Mouse (Mus musculus): ENCODE measurements at regions not wholly inside any gene's neighbourhood (a gene's known extent, or its start where the extent isn't known, plus 50 kb on each side); places are given as distances from the start of the nearest gene placed in this dataset.

- peak in 1 of 2 experiments; percentile 36 for DNase-seq (ENCODE audit: extremely low spot score in 1 of 2, low spot score in 1 of 2)
Observed at GRCm38 (mm10) chr15:68471928-68472327, 1971.2 kb upstream of the Lrrc6 start.

- DNase-seq (ENCODE audit: extremely low spot score in 1 of 2, low spot score in 1 of 2): no peak
Observed at GRCm38 (mm10) chr15:68462851-68463250, 1962.1 kb upstream of the Lrrc6 start.

DNA sequence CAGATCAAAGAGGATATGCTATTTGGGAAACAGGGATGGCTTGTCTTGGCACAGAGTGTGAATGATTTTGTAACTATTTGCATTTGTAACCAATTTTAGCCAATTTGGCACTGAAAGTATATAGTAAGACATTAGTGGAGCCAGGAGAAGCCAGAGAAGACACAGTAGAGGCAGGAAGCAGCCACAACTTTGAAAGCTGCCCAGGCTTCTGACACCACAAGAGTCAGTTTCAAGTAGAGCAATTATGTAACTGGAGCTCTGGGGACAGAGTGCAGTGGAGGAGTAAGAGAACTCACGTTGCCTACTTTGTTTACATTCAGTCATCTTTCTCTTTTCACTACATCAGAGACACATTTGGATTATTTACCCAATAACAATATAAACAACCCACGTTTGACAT is 1956.5 kb upstream of the Lrrc6 start:
- DNase-seq (ENCODE audit: extremely low spot score in 1 of 2, low spot score in 1 of 2): peak in 1 of 2 experiments; percentile 29

DNA sequence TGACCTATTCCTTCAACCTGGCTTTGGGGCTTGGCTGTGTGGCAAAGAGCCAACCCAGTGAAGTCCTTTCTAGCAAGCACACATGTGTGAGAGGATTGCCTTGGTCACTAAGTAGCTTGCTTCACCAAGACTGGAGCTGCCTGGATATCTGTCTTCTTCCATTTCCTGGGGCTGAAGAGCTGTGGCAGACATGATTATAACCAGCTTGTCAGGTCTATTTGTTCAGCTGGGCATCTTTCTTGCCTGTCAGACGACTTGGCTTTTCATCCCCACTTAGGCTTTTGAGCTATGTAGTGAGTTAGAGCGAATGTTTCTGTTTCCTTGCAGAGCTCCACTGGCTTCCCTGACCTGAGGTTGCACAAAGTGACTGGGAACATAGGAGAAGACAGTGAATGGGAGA is 1951.3 kb upstream of the Lrrc6 start:
- DNase-seq (ENCODE audit: extremely low spot score in 1 of 2, low spot score in 1 of 2): no peak

DNA sequence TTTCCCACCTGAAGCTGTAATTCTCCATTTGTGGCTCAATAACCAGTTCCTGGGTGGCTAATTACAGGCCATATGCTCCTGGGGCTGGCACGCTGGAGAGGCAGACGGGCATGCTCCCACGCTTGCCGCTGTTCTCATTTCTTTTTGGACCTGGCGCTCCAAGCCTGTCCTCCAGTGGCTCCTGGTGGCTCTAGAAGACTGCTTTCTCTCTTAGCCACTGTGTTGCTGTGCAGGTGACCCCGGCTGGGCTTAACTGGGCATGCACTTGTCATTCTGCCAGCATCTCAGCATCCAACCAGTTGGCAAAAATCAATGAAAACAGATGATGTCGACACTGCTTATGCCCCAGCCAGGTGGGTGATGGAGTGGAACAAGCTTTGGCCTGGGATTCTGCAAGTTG is 1944.6 kb upstream of the Lrrc6 start:
- peak; percentile 53 to 75 for DNase-seq (ENCODE audit: extremely low spot score in 1 of 2, low spot score in 1 of 2)

GRCm38 (mm10) chr15:68440636-68441035 is 1939.9 kb upstream of the Lrrc6 start:
- DNase-seq (ENCODE audit: extremely low spot score in 1 of 2, low spot score in 1 of 2): peak in 1 of 2 experiments; percentile 63

- DNase-seq (ENCODE audit: extremely low spot score in 1 of 2, low spot score in 1 of 2): peak; percentile 37 to 72
Observed at GRCm38 (mm10) chr15:68435961-68436360, 1935.3 kb upstream of the Lrrc6 start.

DNA sequence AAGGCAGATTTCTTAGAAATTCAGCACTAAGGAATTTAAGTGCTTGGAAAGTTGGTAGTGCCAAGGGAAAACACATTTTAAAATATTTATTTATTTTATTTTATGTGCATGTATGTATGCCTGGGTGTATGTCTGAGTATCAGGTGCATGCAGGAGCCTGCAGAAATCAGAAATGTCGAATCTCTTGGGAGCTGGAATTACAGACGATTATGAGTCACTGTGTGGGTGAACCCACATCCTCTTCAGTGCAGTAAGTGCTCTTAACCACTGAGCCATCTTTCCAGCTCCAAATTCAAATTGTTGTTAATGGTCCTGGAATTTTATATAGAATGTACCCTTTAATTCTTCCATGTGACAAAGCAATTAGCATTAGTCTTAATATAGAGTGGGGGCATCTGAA is 1930.5 kb upstream of the Lrrc6 start:
- peak in 1 of 2 experiments; percentile 55 for DNase-seq (ENCODE audit: extremely low spot score in 1 of 2, low spot score in 1 of 2)

DNA sequence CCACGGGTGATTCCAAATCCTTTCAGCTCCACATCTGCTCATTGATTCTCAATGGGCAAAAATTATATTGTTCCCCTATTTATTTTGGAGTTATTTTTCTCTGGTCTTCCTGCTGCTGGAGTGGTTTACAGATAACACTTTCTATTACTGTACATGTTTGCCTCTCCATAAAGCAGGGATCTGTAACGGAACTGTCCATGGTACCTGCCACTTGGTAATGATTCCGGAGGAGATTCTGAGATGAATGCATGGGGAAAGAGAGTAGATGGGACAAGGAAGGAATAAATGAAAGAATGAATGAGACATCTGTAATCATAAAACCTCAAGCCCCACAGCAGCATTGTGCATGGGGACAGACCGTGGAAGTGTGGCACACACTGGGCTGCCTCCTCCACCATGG is 1929.8 kb upstream of the Lrrc6 start:
- no peak for DNase-seq (ENCODE audit: extremely low spot score in 1 of 2, low spot score in 1 of 2)

GRCm38 (mm10) chr15:68428444-68429228 is 1927.9 kb upstream of the Lrrc6 start:
- peak; percentile 59 to 96 for DNase-seq (ENCODE audit: extremely low spot score in 1 of 2, low spot score in 1 of 2)

DNA sequence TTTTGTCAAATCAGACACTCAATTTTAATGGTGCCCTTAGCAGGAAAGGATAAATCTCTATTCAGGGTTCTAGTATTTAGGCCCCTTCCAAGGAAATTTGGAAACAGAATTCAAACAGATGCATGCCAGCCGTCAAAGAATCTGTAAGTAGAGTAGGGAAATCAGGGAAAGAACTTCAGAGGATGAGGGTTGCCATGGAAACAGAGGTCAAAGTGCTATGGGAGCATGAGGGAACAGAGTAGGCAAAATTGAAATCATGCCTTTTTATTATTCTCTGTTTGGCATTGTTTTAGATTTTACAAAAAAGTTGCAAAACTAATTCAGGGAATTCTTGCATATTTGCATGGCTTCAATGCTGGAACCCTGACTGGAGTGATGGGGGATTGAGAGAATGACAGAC is 1916.4 kb upstream of the Lrrc6 start:
- DNase-seq (ENCODE audit: extremely low spot score in 1 of 2, low spot score in 1 of 2): no peak

DNA sequence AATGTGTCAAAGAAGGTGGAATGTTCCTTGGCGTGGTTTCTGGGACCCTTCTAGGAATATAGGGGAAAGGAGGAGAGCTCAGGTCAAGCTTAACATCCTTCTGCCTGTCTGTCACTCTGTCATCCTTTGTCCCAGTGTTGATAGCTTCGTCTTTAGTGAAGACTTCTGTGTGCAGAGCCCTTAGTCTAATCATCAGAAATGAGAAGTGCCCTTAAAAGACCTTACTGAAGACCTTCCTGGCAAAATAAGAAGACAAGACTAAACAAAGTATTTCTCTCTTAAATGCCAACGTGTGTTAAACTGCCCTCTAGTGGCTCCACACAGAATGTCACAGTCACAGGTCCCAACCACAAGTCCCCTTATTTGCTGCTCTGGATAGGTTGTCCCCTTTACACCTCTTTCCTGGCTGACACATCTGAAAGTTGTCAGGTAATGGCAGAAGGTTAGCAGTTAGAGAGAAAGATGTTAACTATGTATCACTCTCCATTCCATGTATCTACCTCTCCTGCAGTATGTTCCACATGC is 1914.8 kb upstream of the Lrrc6 start:
- DNase-seq (ENCODE audit: extremely low spot score in 1 of 2, low spot score in 1 of 2): peak in 1 of 2 experiments; percentile 77

DNA sequence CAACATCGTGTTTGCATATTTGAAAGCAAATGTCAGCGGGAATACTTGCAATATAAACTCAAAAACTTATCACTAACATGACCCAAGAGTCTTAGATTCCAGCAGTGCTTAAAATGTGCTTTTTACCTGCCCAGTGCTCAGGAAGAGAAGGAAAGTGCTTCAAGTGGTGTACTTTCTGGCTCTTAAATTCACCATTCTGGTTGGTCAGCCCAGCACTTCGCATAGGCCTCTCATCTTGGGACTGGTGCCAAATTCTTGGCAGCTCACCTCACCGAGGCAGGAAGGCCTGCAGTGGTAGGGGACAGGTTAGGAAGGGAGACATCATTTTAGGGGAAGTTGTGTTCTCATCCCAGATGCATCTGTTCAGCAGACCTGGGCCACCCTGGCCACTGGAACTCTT is 1913.3 kb upstream of the Lrrc6 start:
- DNase-seq (ENCODE audit: extremely low spot score in 1 of 2, low spot score in 1 of 2): no peak

- DNase-seq (ENCODE audit: extremely low spot score in 1 of 2, low spot score in 1 of 2): no peak
Observed at GRCm38 (mm10) chr15:68412697-68413096, 1912.0 kb upstream of the Lrrc6 start.

- DNase-seq (ENCODE audit: extremely low spot score in 1 of 2, low spot score in 1 of 2): no peak
Observed at GRCm38 (mm10) chr15:68412156-68412555, 1911.4 kb upstream of the Lrrc6 start.

DNA sequence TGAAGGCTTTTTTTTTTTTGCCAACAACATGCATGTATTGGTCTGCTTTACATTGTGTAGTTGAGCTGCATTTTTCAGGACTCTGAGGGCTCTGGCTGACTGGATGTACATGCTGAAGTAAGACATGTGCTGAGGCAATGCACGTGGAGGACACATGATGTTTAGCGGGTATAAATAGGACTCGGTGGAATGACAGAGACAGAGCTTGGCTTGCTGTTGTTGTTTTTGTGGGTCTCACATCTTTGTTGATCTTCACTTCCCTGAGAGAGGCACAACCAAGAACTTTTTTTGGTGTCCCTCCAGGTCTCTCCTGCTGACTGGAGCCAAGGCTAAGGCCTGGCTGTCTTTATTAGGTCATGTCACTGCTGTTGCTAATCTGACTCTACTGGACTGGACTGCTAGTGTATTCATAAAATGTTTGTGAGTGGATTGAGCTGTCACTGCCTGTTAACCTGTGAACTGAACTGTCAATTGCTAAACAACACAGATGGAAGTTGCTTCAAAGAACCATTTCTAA is 1902.9 kb upstream of the Lrrc6 start:
- DNase-seq (ENCODE audit: extremely low spot score in 1 of 2, low spot score in 1 of 2): no peak

DNA sequence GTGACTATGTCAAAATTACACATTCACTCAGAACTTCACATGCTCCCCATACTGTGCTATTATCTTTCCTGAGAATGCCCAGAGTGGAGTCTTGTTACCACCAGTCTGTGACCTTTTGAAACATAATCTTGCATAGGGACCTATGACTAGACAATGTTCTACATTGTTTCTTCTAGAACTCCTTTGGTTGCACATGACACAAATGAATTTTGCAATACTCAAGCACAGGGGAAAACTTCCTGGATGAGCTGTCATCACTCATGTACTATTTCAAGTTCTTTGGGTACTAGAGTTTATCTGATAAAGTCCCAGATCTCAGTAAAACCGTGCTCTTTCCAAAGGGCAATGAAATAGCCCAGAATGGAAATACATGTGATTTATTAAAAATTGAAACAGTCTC is 1901.0 kb upstream of the Lrrc6 start:
- DNase-seq (ENCODE audit: extremely low spot score in 1 of 2, low spot score in 1 of 2): no peak

- DNase-seq (ENCODE audit: extremely low spot score in 1 of 2, low spot score in 1 of 2): no peak
Observed at GRCm38 (mm10) chr15:68401006-68401405, 1900.3 kb upstream of the Lrrc6 start.

DNA sequence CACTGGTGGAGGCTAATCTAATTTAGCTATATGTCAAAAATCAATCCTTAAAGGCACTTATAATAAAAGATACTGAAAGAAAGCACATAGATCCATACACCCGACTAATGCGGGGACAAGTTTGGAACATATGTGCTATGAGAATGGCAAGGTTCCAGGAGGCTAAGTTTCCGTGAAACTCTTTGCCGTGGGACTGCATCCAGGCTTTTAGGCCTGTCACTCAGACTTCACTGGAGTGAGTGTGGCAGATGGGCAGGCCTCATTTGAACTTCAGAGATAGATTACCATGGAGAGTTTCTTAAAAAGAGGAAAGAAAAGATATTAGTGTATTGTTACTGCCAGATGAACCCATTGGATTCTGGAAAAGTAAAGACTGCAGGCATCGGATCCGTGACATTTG is 1895.9 kb upstream of the Lrrc6 start:
- DNase-seq (ENCODE audit: extremely low spot score in 1 of 2, low spot score in 1 of 2): no peak

DNA sequence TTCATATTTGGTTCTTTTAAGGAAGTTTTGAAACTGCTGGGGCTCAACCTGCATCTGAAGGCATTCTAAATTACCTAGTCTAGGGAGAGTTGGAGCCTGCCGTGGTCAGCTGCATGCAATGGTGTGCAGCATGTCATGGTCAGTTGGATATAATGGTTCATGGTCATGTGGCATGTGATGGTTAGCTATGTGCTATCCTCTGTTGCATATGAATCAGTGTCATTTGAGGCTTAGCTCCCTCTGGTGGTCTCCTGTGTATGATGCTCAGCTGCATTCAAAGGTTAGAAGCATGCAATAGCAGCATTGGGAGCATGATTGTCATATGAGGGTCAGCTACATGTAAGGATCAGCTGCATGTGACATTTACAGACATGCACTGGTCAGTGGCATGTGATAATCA is 1894.0 kb upstream of the Lrrc6 start:
- peak in 1 of 2 experiments; percentile 53 for DNase-seq (ENCODE audit: extremely low spot score in 1 of 2, low spot score in 1 of 2)

GRCm38 (mm10) chr15:68394157-68394556 is 1893.4 kb upstream of the Lrrc6 start:
- no peak for DNase-seq (ENCODE audit: extremely low spot score in 1 of 2, low spot score in 1 of 2)

GRCm38 (mm10) chr15:68391737-68392136 is 1891.0 kb upstream of the Lrrc6 start:
- DNase-seq (ENCODE audit: extremely low spot score in 1 of 2, low spot score in 1 of 2): no peak
